Mouse (Mus musculus) stomach, postnatal 0 days (tissue): ENCODE measurements around the gene Mapk8ip3. TPM values are rescaled to one million over a fixed set of nuclear protein-coding genes. Genes with fewer than 3 reads are reported as not detected.

Experiments used
- ATAC-seq: fragments of 200-750 bp; cut with Nextera tagmentation; 2 replicates; pipeline ENCODE4 v1.8.0; 2017; ENCODE audit not compliant: low FRiP score, low TSS enrichment
- DNase-seq: peaks from one replicate; pipeline ENCODE4 v3.0.0-alpha.2; 2016; ENCODE audit warnings: low spot score
- H3K27ac ChIP-seq: fragments of 300-500 bp; sonication (generic); replicated peaks from 2 replicates; pipeline ENCODE4 v1.5.1; 2014; ENCODE audit warnings: mild to moderate bottlenecking, control low read depth
- H3K27me3 ChIP-seq: fragments of 300-500 bp; sonication (generic); 2 replicates; pipeline ENCODE4 v1.6.1; 2014; ENCODE audit warnings: low read length; ENCODE audit not compliant: control insufficient read depth, insufficient read depth
- H3K36me3 ChIP-seq: fragments of 300-500 bp; sonication (generic); 2 replicates; pipeline ENCODE4 v1.6.1; 2014; ENCODE audit warnings: low read length, mixed read lengths; ENCODE audit not compliant: control insufficient read depth, insufficient read depth
- H3K4me1 ChIP-seq: fragments of 300-500 bp; sonication (generic); replicated peaks from 2 replicates; pipeline ENCODE4 v1.6.1; 2014; ENCODE audit warnings: antibody characterized with exemption; ENCODE audit not compliant: control insufficient read depth, insufficient read depth
- H3K4me2 ChIP-seq: fragments of 300-500 bp; sonication (generic); replicated peaks from 2 replicates; pipeline ENCODE4 v1.6.1; 2014; ENCODE audit warnings: low read depth, mild to moderate bottlenecking, control low read depth, moderate library complexity
- H3K4me3 ChIP-seq: fragments of 300-500 bp; sonication (generic); 2 replicates; pipeline ENCODE4 v1.5.1; 2014; ENCODE audit warnings: low read depth, low read length, control low read depth
- H3K9ac ChIP-seq: fragments of 300-500 bp; sonication (generic); 2 replicates; pipeline ENCODE4 v1.6.1; 2014; ENCODE audit warnings: mild to moderate bottlenecking, low read length, control low read depth, mixed read lengths
- H3K9me3 ChIP-seq: fragments of 300-500 bp; sonication (generic); 2 replicates; pipeline ENCODE4 v1.6.1; 2016; ENCODE audit warnings: low read length; ENCODE audit not compliant: control insufficient read depth
- CTCF ChIP-seq: IDR thresholded peaks from 2 replicates; pipeline ENCODE4 v1.5.1; 2016; ENCODE audit warnings: antibody characterized with exemption, low read depth, mild to moderate bottlenecking, moderate library complexity
- EP300 ChIP-seq: optimal IDR thresholded peaks from 2 replicates; pipeline ENCODE3; 2016; ENCODE audit warnings: antibody characterized with exemption
- WGBS: fragments of 180-500 bp; shearing (Covaris S2); extraction: QIAGEN DNeasy Blood & Tissue Kit; methylation state at CpG from one replicate; pipeline ENCODE4 v1.1.7; 2014; 5-methylcytosine and 5-hydroxymethylcytosine counted together
- polyA plus RNA-seq: library from polyadenylated mRNA; unstranded; fragments of >200 nt; fragmentation: Nextera tagmentation; extraction: Ambion mirVana; gene quantifications from 2 replicates; pipeline ENCODE4 v1.2.1, GENCODE M21; 2015

The Mapk8ip3 gene
- polyA plus RNA-seq, 1 experiment from 2014 or later: 6.5 TPM

DNA sequence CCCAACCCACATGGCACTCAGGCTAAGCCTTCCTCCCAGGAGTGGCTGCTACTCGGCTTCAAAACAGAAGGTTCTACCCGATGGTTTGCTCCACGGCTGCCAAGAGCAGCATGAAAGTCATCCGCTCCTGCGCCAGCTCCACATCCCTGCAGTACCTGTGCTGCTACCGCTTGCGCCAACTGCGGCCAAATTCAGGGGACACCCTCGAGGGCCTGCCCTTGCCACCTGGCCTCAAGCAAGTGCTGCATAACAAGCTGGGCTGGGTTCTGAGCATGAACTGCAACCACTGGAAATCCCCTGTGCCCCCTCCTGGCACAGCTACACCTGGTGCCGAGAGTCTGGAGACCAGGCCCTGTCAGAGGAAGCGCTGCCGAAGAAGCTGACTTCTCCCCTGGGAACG lies 45.5 kb downstream of the Mapk8ip3 start:
- H3K9me3 ChIP-seq: no peaks in the 10 kb centered on the region
- no peak overlapping the region for H3K27ac ChIP-seq
- no peaks in the 10 kb centered on the region; the same call in none of the 2 replicates for H3K4me1 ChIP-seq
- no peak overlapping the region for H3K4me2 ChIP-seq
- WGBS: 82% methylated on average over 12 of the region's 13 CpGs
- H3K4me3 ChIP-seq: no peak overlapping the region
- ATAC-seq (no peak), DNase-seq (no peak)
- H3K36me3 ChIP-seq: peaks cover 8% of the 10 kb centered on the region; the same call in 1 of the 2 replicates
- no peaks in the 10 kb centered on the region for H3K27me3 ChIP-seq
- no peak overlapping the region for H3K9ac ChIP-seq
- TF ChIP-seq CTCF (no peak), EP300 (no peak)

GRCm38 (mm10) chr17:24890151-24891092 lies 46.4 kb downstream of the Mapk8ip3 start:
- no peak overlapping the region for H3K4me3 ChIP-seq
- TF ChIP-seq CTCF: no peak
- H3K4me2 ChIP-seq: no peak overlapping the region
- DNase-seq: no peak
- H3K36me3 ChIP-seq: peaks cover 8% of the 10 kb centered on the region; the same call in 1 of the 2 replicates
- no peak overlapping the region for H3K27ac ChIP-seq
- H3K9ac ChIP-seq: no peak overlapping the region
- 82% methylated on average over 19 of the region's 19 CpGs for WGBS
- no peak for ATAC-seq
- no peaks in the 10 kb centered on the region for H3K9me3 ChIP-seq
- H3K27me3 ChIP-seq: no peaks in the 10 kb centered on the region
- peaks cover 1% of the 10 kb centered on the region for H3K4me1 ChIP-seq

DNA sequence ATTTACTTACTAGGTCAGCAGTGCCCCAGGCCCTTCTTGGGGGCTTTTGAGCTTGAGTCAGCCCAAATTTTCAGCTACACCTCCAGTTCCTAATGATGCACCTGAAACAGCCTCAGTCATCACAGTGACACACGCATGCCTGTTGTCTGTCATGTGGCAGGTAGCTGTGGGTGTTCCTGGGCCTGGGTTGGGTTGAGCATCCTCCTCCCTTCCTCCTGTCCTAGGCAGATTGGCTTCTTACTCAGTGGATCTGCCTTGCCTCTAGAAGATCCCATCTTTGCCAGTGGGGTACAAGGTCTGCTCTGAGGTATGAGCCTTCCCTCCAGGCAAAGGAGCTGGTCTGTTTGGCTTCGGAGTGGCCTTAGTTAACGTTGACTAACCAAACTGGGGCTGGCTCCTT lies 47.9 kb downstream of the Mapk8ip3 start:
- H3K4me2 ChIP-seq: no peak overlapping the region
- H3K36me3 ChIP-seq: peaks cover 10% of the 10 kb centered on the region
- TF ChIP-seq EP300 (no peak), CTCF (no peak)
- H3K27me3 ChIP-seq: no peaks in the 10 kb centered on the region
- WGBS: 82% methylated on average over 3 of the region's 3 CpGs
- H3K9ac ChIP-seq: no peak overlapping the region
- peaks cover 3% of the 10 kb centered on the region for H3K4me1 ChIP-seq
- ATAC-seq (no peak), DNase-seq (no peak)
- H3K9me3 ChIP-seq: no peaks in the 10 kb centered on the region
- no peak overlapping the region for H3K4me3 ChIP-seq
- no peak overlapping the region for H3K27ac ChIP-seq

- Histone ChIP-seq H3K27me3 (no peaks in the 10 kb centered on the region), H3K4me3 (peak overlapping the region; percentile 85), H3K36me3 (peaks cover 11% of the 10 kb centered on the region), H3K4me2 (peak overlapping the region; percentile 90), H3K9ac (peak overlapping the region; percentile 82), H3K9me3 (no peaks in the 10 kb centered on the region), H3K27ac (peak overlapping the region; percentile 86), H3K4me1 (peaks cover 3% of the 10 kb centered on the region)
- TF ChIP-seq CTCF (no peak), EP300 (no peak)
- DNase-seq (no peak), ATAC-seq (no peak)
- 60% methylated on average over 18 of the region's 18 CpGs for WGBS
Observed at GRCm38 (mm10) chr17:24887291-24888080, 49.3 kb downstream of the Mapk8ip3 start.

GRCm38 (mm10) chr17:24886932-24887271 lies 49.9 kb downstream of the Mapk8ip3 start:
- Histone ChIP-seq H3K9me3 (no peaks in the 10 kb centered on the region), H3K36me3 (peaks cover 10% of the 10 kb centered on the region), H3K27ac (peak overlapping the region; percentile 86), H3K4me3 (peak overlapping the region; percentile 85), H3K27me3 (no peaks in the 10 kb centered on the region), H3K9ac (peak overlapping the region; percentile 82), H3K4me1 (peaks cover 3% of the 10 kb centered on the region), H3K4me2 (peak overlapping the region; percentile 90)
- ATAC-seq: peak; percentile 24
- TF ChIP-seq CTCF (no peak), EP300 (no peak)
- DNase-seq: no peak
- WGBS: under 1% methylated on average over 18 of the region's 18 CpGs
